Mouse (Mus musculus): ENCODE measurements at regions not wholly inside any gene's neighbourhood (a gene's known extent, or its start where the extent isn't known, plus 50 kb on each side); places are given as distances from the start of the nearest gene placed in this dataset.

- no peaks in the 10 kb centered on the region for H3K27me3 ChIP-seq (ENCODE audit: insufficient read depth, low read length)
- no peak for TF ChIP-seq CTCF (IDR thresholded peaks at IDR 0.05; ENCODE audit: low read depth)
- no peaks in the 10 kb centered on the region for H3K36me3 ChIP-seq (ENCODE audit: insufficient read depth, low read length)
- ATAC-seq (no peak), DNase-seq (ENCODE audit: low spot score) (no peak)
- no peaks in the 10 kb centered on the region for H3K4me1 ChIP-seq (ENCODE audit: insufficient read depth, low read length)
- no peaks in the 10 kb centered on the region for H3K9me3 ChIP-seq (ENCODE audit: low read length)
- no peak overlapping the region for H3K27ac ChIP-seq
- no peak overlapping the region for H3K9ac ChIP-seq (replicated peaks; ENCODE audit: low read length)
- no peak overlapping the region for H3K4me3 ChIP-seq (ENCODE audit: low read length)
- 89% methylated on average over 1 of the region's 1 CpGs for WGBS
- no peak overlapping the region for H3K4me2 ChIP-seq (ENCODE audit: low read depth, low read length)
Observed at GRCm38 (mm10) chr14:101067082-101067481, 133.0 kb downstream of the Prr30 start.

GRCm38 (mm10) chr14:101056874-101057273 is 143.3 kb downstream of the Prr30 start:
- no peak overlapping the region for H3K9ac ChIP-seq (replicated peaks; ENCODE audit: low read length)
- ATAC-seq (no peak), DNase-seq (ENCODE audit: low spot score) (no peak)
- no peak overlapping the region for H3K4me2 ChIP-seq (ENCODE audit: low read depth, low read length)
- no peaks in the 10 kb centered on the region for H3K27me3 ChIP-seq (ENCODE audit: insufficient read depth, low read length)
- no peaks in the 10 kb centered on the region for H3K4me1 ChIP-seq (ENCODE audit: insufficient read depth, low read length)
- TF ChIP-seq CTCF (IDR thresholded peaks at IDR 0.05; ENCODE audit: low read depth) = no peak
- no peaks in the 10 kb centered on the region for H3K36me3 ChIP-seq (ENCODE audit: insufficient read depth, low read length)
- H3K4me3 ChIP-seq (ENCODE audit: low read length) = no peak overlapping the region
- H3K27ac ChIP-seq = no peak overlapping the region
- WGBS = 69% methylated on average over 2 of the region's 2 CpGs
- no peaks in the 10 kb centered on the region for H3K9me3 ChIP-seq (ENCODE audit: low read length)

- WGBS = 19% methylated on average over 3 of the region's 3 CpGs
- no peaks in the 10 kb centered on the region for H3K9me3 ChIP-seq (ENCODE audit: low read length)
- no peak for TF ChIP-seq CTCF (IDR thresholded peaks at IDR 0.05; ENCODE audit: low read depth)
- no peak overlapping the region for H3K27ac ChIP-seq
- H3K36me3 ChIP-seq (ENCODE audit: insufficient read depth, low read length) = no peaks in the 10 kb centered on the region
- no peak overlapping the region for H3K9ac ChIP-seq (replicated peaks; ENCODE audit: low read length)
- no peak overlapping the region for H3K4me2 ChIP-seq (ENCODE audit: low read depth, low read length)
- no peaks in the 10 kb centered on the region for H3K27me3 ChIP-seq (ENCODE audit: insufficient read depth, low read length)
- no peak overlapping the region for H3K4me3 ChIP-seq (ENCODE audit: low read length)
- ATAC-seq (peak; percentile 76), DNase-seq (ENCODE audit: low spot score) (peak; percentile 69)
- no peaks in the 10 kb centered on the region for H3K4me1 ChIP-seq (ENCODE audit: insufficient read depth, low read length)
Observed at GRCm38 (mm10) chr14:101055915-101056314, 144.2 kb downstream of the Prr30 start.

GRCm38 (mm10) chr14:101054786-101055185 is 145.3 kb downstream of the Prr30 start:
- ATAC-seq = no peak
- Histone ChIP-seq H3K27me3 (ENCODE audit: insufficient read depth, low read length) (no peaks in the 10 kb centered on the region), H3K9me3 (ENCODE audit: low read length) (no peaks in the 10 kb centered on the region), H3K36me3 (ENCODE audit: insufficient read depth, low read length) (no peaks in the 10 kb centered on the region), H3K4me2 (ENCODE audit: low read depth, low read length) (no peak overlapping the region), H3K4me3 (ENCODE audit: low read length) (no peak overlapping the region), H3K27ac (no peak overlapping the region), H3K4me1 (ENCODE audit: insufficient read depth, low read length) (no peaks in the 10 kb centered on the region), H3K9ac (replicated peaks; ENCODE audit: low read length) (no peak overlapping the region)
- TF ChIP-seq CTCF (IDR thresholded peaks at IDR 0.05; ENCODE audit: low read depth) = no peak
- WGBS = 41% methylated on average over 4 of the region's 4 CpGs
- DNase-seq (ENCODE audit: low spot score) = no peak

GRCm38 (mm10) chr14:101052760-101053159 is 147.4 kb downstream of the Prr30 start:
- Histone ChIP-seq H3K4me2 (ENCODE audit: low read depth, low read length) (no peak overlapping the region), H3K27ac (no peak overlapping the region), H3K9me3 (ENCODE audit: low read length) (no peaks in the 10 kb centered on the region), H3K4me1 (ENCODE audit: insufficient read depth, low read length) (no peaks in the 10 kb centered on the region), H3K36me3 (ENCODE audit: insufficient read depth, low read length) (no peaks in the 10 kb centered on the region), H3K9ac (replicated peaks; ENCODE audit: low read length) (no peak overlapping the region), H3K4me3 (ENCODE audit: low read length) (no peak overlapping the region), H3K27me3 (ENCODE audit: insufficient read depth, low read length) (no peaks in the 10 kb centered on the region)
- 51% methylated on average over 2 of the region's 2 CpGs for WGBS
- no peak for ATAC-seq
- DNase-seq (ENCODE audit: low spot score) = no peak
- TF ChIP-seq CTCF (IDR thresholded peaks at IDR 0.05; ENCODE audit: low read depth) = no peak

GRCm38 (mm10) chr14:101050212-101050611 is 149.9 kb downstream of the Prr30 start:
- H3K9me3 ChIP-seq (ENCODE audit: low read length) = no peaks in the 10 kb centered on the region
- no peak for TF ChIP-seq CTCF (IDR thresholded peaks at IDR 0.05; ENCODE audit: low read depth)
- no peak overlapping the region for H3K4me2 ChIP-seq (ENCODE audit: low read depth, low read length)
- DNase-seq (ENCODE audit: low spot score) (no peak), ATAC-seq (no peak)
- H3K36me3 ChIP-seq (ENCODE audit: insufficient read depth, low read length) = no peaks in the 10 kb centered on the region
- H3K27ac ChIP-seq = no peak overlapping the region
- WGBS = 89% methylated on average over 2 of the region's 2 CpGs
- no peaks in the 10 kb centered on the region for H3K27me3 ChIP-seq (ENCODE audit: insufficient read depth, low read length)
- no peaks in the 10 kb centered on the region for H3K4me1 ChIP-seq (ENCODE audit: insufficient read depth, low read length)
- H3K4me3 ChIP-seq (ENCODE audit: low read length) = no peak overlapping the region
- H3K9ac ChIP-seq (replicated peaks; ENCODE audit: low read length) = no peak overlapping the region

GRCm38 (mm10) chr14:101049664-101050203 is 150.4 kb downstream of the Prr30 start:
- WGBS = 91% methylated on average over 4 of the region's 4 CpGs
- TF ChIP-seq CTCF (IDR thresholded peaks at IDR 0.05; ENCODE audit: low read depth) = no peak
- Histone ChIP-seq H3K36me3 (ENCODE audit: insufficient read depth, low read length) (no peaks in the 10 kb centered on the region), H3K4me1 (ENCODE audit: insufficient read depth, low read length) (no peaks in the 10 kb centered on the region), H3K27ac (no peak overlapping the region), H3K4me3 (ENCODE audit: low read length) (no peak overlapping the region), H3K9me3 (ENCODE audit: low read length) (no peaks in the 10 kb centered on the region), H3K9ac (replicated peaks; ENCODE audit: low read length) (no peak overlapping the region), H3K27me3 (ENCODE audit: insufficient read depth, low read length) (no peaks in the 10 kb centered on the region), H3K4me2 (ENCODE audit: low read depth, low read length) (no peak overlapping the region)
- DNase-seq (ENCODE audit: low spot score) (no peak), ATAC-seq (no peak)
